Mouse (Mus musculus) Patski (cell line): ENCODE results near the gene Tnpo2. TPM values are rescaled to one million over a fixed set of nuclear protein-coding genes. Genes with fewer than 3 reads are reported as not detected.

ENCODE experiments used
- ATAC-seq: fragments of 100-300 bp; one replicate; pipeline ENCODE4 v1.8.0; 2021
- CTCF ChIA-PET: fragments of 350-600 bp; sonication (Branson Sonifier 250); formaldehyde crosslinking; loops from one replicate; lab custom pipeline; 2022; ENCODE audit warnings: inconsistent platforms; lab: Charles Lee
- POLR2A ChIA-PET: fragments of 350-600 bp; sonication (Branson Sonifier 250); formaldehyde crosslinking; loops from one replicate; lab custom pipeline; 2022; ENCODE audit warnings: antibody characterized with exemption, inconsistent platforms; lab: Charles Lee
- DNase-seq: peaks from one replicate; pipeline ENCODE4 v3.0.0-alpha.2; 2011; ENCODE audit warnings: low read depth, low spot score
- H3K27me3 ChIP-seq: fragments of 371-371 bp; one replicate; pipeline ENCODE4 v1.5.1; 2021
- CTCF ChIP-seq: fragments of 100-300 bp; IDR thresholded peaks from one replicate; pipeline ENCODE4 v1.5.1; 2021
- in situ Hi-C: fragments of 300-500 bp; cut with MboI; formaldehyde crosslinking; loops from 3 replicates; pipeline ENCODE4 v1.11.1; 2018; ENCODE audit warnings: low pct_unique_long_range_greater_than_20kb, mixed read lengths
- polyA plus RNA-seq: library from polyadenylated mRNA; unstranded; gene quantifications from one replicate; pipeline ENCODE4 v1.2.3, GENCODE M21; 2021

Gene Tnpo2
- polyA plus RNA-seq, 1 experiment from 2014 or later: 83.7 TPM

DNA sequence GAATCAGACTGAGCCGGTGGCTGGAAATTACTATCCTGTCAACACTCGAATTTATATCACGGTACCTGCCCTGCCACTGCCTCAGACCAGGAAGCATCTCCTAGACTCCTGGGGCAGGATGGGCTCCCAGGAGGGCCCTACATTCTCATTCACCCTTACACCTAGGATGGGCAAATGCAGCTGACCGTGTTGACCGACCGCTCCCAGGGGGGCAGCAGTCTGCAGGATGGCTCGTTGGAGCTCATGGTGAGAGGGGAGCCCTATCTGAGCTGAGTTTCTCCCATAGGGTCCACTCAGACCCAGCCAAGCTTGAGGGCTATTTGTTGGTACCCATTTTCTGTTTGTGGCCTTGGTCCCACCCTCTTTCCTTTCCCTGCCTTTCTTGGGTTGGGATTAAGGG is 58.9 kb downstream of the Tnpo2 start:
- ChIA-PET POLR2A (no interaction called here), CTCF (no interaction called here)
- no peak for ATAC-seq
- TF ChIP-seq CTCF: no peak
- in situ Hi-C loops: no loop called here
- no peaks in the 10 kb centered on the region for H3K27me3 ChIP-seq
- no peak for DNase-seq

DNA sequence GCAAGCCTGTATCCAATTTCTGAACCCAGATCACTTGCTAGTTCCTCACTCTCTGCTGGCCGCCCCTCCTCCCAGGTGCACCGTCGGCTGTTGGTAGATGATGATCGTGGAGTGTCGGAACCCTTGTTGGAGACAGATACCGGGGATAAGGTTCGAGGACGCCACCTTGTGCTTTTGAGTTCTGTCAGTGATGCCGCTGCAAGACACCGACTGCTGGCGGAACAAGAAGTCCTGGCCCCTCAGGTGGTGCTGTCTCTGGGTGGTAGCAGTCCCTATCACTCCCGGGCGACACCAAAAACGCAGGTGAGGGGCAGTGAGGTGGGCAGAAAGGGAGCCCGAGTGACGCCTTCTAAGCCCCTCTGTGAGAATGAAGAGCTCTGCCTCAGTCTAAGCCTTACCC is 59.5 kb downstream of the Tnpo2 start:
- CTCF ChIA-PET: no interaction called here

GRCm38 (mm10) chr8:85096850-85097249 is 60.1 kb downstream of the Tnpo2 start:
- TF ChIP-seq CTCF: no peak
- ATAC-seq (no peak), DNase-seq (no peak)
- POLR2A ChIA-PET: no interaction called here
- CTCF ChIA-PET: no interaction called here
- H3K27me3 ChIP-seq: no peaks in the 10 kb centered on the region
- in situ Hi-C loops: no loop called here

More for the DNA sequence above, 59.5 kb downstream of the Tnpo2 start:
- POLR2A ChIA-PET: no interaction called here
- no peak for TF ChIP-seq CTCF
- DNase-seq (no peak), ATAC-seq (no peak)
- in situ Hi-C loops: no loop called here
- no peaks in the 10 kb centered on the region for H3K27me3 ChIP-seq

DNA sequence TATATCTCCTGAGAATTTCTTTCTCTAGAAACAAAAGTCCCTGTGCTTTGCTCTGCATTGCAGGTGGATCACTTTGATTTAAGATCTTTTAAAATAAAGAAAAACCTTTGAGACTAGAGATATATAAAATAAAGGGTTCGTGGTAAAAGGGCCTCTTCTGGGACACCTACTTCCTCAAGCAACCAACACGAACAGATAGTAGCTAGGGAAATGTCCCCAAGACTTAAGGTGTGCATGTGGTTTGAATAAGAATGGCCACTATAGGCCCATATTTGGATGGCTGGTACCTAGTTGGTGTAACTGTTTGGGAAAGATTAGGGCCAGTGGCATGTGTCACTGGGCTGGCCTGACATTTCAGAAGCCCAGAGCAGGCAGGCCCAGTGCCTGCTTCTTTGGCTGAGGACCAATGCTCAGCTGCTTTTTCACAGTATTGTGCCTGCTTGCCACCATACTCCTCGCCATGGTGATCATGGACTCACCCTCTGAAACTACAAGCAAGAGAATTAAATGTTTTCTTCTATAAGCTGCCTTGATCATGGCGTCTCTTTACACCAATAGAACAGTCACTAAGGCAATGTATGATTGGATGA is 63.5 kb downstream of the Tnpo2 start:
- ATAC-seq (no peak), DNase-seq (no peak)
- no peak for TF ChIP-seq CTCF
- ChIA-PET POLR2A (interaction anchor here (1.0 kb wide), 1 partner anchor 29 kb away, joined by 3 read pairs; the partner anchor contains the start of gene Dhps), CTCF (interaction anchor here (1.1 to 1.3 kb wide), 3 partner anchors 13 to 23 kb away, joined by 3 read pairs; partner anchors contain the start of gene Man2b1)
- in situ Hi-C loops: no loop called here
- H3K27me3 ChIP-seq: no peaks in the 10 kb centered on the region

Other genes with a start within 250 kb of the Tnpo2 start
- 32.5 TPM for gene Nfix, start 236.6 kb upstream of the Tnpo2 start, polyA plus RNA-seq
- gene Dand5, start 214.1 kb upstream of the Tnpo2 start, polyA plus RNA-seq: 12.5 TPM
- 31.8 TPM for gene Gadd45gip1, start 205.4 kb upstream of the Tnpo2 start, polyA plus RNA-seq
- gene Rad23a, start 196.2 kb upstream of the Tnpo2 start, polyA plus RNA-seq: 126 TPM
- 1,232 TPM for gene Calr, start 190.0 kb upstream of the Tnpo2 start, polyA plus RNA-seq
- 79.6 TPM for gene Farsa, start 179.9 kb upstream of the Tnpo2 start, polyA plus RNA-seq
- 6.0 TPM for gene Syce2, start 164.8 kb upstream of the Tnpo2 start, polyA plus RNA-seq
- gene Gcdh, start 143.0 kb upstream of the Tnpo2 start, polyA plus RNA-seq: 55.5 TPM
- gene Klf1, start 135.0 kb upstream of the Tnpo2 start, polyA plus RNA-seq: 0.28 TPM
- 25.9 TPM for gene Dnase2a, start 128.4 kb upstream of the Tnpo2 start, polyA plus RNA-seq
- gene Mast1, start 99.6 kb upstream of the Tnpo2 start, polyA plus RNA-seq: 0.60 TPM
- 0.22 TPM for gene Rtbdn, start 89.9 kb upstream of the Tnpo2 start, polyA plus RNA-seq
- gene Gm49661, start 67.5 kb upstream of the Tnpo2 start, polyA plus RNA-seq: 6.4 TPM
- gene Prdx2, start 67.3 kb upstream of the Tnpo2 start, polyA plus RNA-seq: 668 TPM
- gene Rnaseh2a, start 67.1 kb upstream of the Tnpo2 start, polyA plus RNA-seq: 91.5 TPM
- 280 TPM for gene Junb, start 58.2 kb upstream of the Tnpo2 start, polyA plus RNA-seq
- gene Hook2, start 46.3 kb upstream of the Tnpo2 start, polyA plus RNA-seq: 33.0 TPM
- 0.05 TPM for gene Best2, start 22.4 kb upstream of the Tnpo2 start, polyA plus RNA-seq
- 159 TPM for gene Asna1, start 11.6 kb upstream of the Tnpo2 start, polyA plus RNA-seq
- gene Trir, start 10.1 kb upstream of the Tnpo2 start, polyA plus RNA-seq: 152 TPM
- 32.7 TPM for gene Fbxw9, start 23.1 kb downstream of the Tnpo2 start, polyA plus RNA-seq
- 0.21 TPM for gene Gm5741, start 31.1 kb downstream of the Tnpo2 start, polyA plus RNA-seq
- 57.6 TPM for gene Dhps, start 34.8 kb downstream of the Tnpo2 start, polyA plus RNA-seq
- 104 TPM for gene Wdr83os, start 43.8 kb downstream of the Tnpo2 start, polyA plus RNA-seq
- 30.4 TPM for gene Wdr83, start 44.4 kb downstream of the Tnpo2 start, polyA plus RNA-seq
- gene Man2b1, start 46.4 kb downstream of the Tnpo2 start, polyA plus RNA-seq: 45.5 TPM
- gene Zfp791, start 86.2 kb downstream of the Tnpo2 start, polyA plus RNA-seq: 2.2 TPM
- gene Cks1brt, start 115.0 kb downstream of the Tnpo2 start, polyA plus RNA-seq: 3.8 TPM
- not detected for gene Olfr371, start 189.1 kb downstream of the Tnpo2 start, polyA plus RNA-seq